Mouse (Mus musculus) midbrain, embryonic 14.5 days (tissue): Measurements from ENCODE around the gene Bmp8a. TPM values are rescaled to one million over a fixed set of nuclear protein-coding genes. Genes with fewer than 3 reads are reported as not detected.
"Not testable (repeated sequence)": the region's sequence is repeated elsewhere in the genome, so short reads cannot be mapped to it uniquely, and the experiment has no call there.

Experiments used
- ATAC-seq: fragments of 200-750 bp; cut with Nextera tagmentation; 2 replicates; pipeline ENCODE4 v1.8.0; 2017; ENCODE audit warnings: moderate number of reproducible peaks, moderate library complexity; ENCODE audit not compliant: low FRiP score, low TSS enrichment
- DNase-seq: peaks from one replicate; pipeline ENCODE4 v3.0.0-alpha.2; 2015
- H3K27ac ChIP-seq: fragments of 300-500 bp; sonication (generic); replicated peaks from 2 replicates; pipeline ENCODE4 v1.5.1; 2014; ENCODE audit warnings: mild to moderate bottlenecking, low read depth, low read length, moderate library complexity
- H3K27me3 ChIP-seq: fragments of 300-500 bp; sonication (generic); 2 replicates; pipeline ENCODE4 v1.6.1; 2014; ENCODE audit warnings: low read length, control low read depth, mixed read lengths; ENCODE audit not compliant: control insufficient read depth, insufficient read depth
- H3K36me3 ChIP-seq: fragments of 300-500 bp; sonication (generic); 2 replicates; pipeline ENCODE4 v1.6.1; 2014; ENCODE audit warnings: low read length, control low read depth; ENCODE audit not compliant: control insufficient read depth, insufficient read depth
- H3K4me1 ChIP-seq: fragments of 300-500 bp; sonication (generic); 2 replicates; pipeline ENCODE4 v1.6.1; 2014; ENCODE audit warnings: mild to moderate bottlenecking, antibody characterized with exemption, low read length, control low read depth; ENCODE audit not compliant: control insufficient read depth, insufficient read depth
- H3K4me2 ChIP-seq: fragments of 300-500 bp; sonication (generic); 2 replicates; pipeline ENCODE4 v1.6.1; 2014; ENCODE audit warnings: mild to moderate bottlenecking, low read length, moderate library complexity
- H3K4me3 ChIP-seq: fragments of 300-500 bp; sonication (generic); replicated peaks from 2 replicates; pipeline ENCODE4 v1.5.1; 2014; ENCODE audit warnings: low read depth, low read length
- H3K9ac ChIP-seq: fragments of 300-500 bp; sonication (generic); replicated peaks from 2 replicates; pipeline ENCODE4 v1.6.1; 2014; ENCODE audit warnings: mild to moderate bottlenecking, low read length, moderate library complexity
- H3K9me3 ChIP-seq: fragments of 300-500 bp; sonication (generic); 2 replicates; pipeline ENCODE4 v1.6.1; 2016; ENCODE audit warnings: low read length, control low read depth, mixed read lengths; ENCODE audit not compliant: control insufficient read depth
- WGBS: fragments of 180-500 bp; shearing (Covaris S2); extraction: QIAGEN DNeasy Blood & Tissue Kit; methylation state at CpG from one replicate; pipeline ENCODE4 v1.1.7; 2014; 5-methylcytosine and 5-hydroxymethylcytosine counted together
- polyA plus RNA-seq: library from polyadenylated mRNA; unstranded; fragments of >200 nt; fragmentation: Nextera tagmentation; extraction: Ambion mirVana; gene quantifications from 2 replicates; pipeline ENCODE4 v1.2.1, GENCODE M21; 2014

Gene Bmp8a
- polyA plus RNA-seq, 1 experiment from 2014 or later = 0.11 TPM

GRCm38 (mm10) chr4:123298226-123298625 is 44.8 kb downstream of the Bmp8a start:
- H3K27ac ChIP-seq = no peak overlapping the region
- H3K36me3 ChIP-seq = peaks cover 81% of the 10 kb centered on the region
- no peak overlapping the region for H3K9ac ChIP-seq
- no peaks in the 10 kb centered on the region for H3K27me3 ChIP-seq
- no peak overlapping the region for H3K4me3 ChIP-seq
- no peak for ATAC-seq
- H3K4me2 ChIP-seq = no peak overlapping the region
- 89% methylated on average over 4 of the region's 4 CpGs for whole genome bisulfite sequencing
- no peak for DNase-seq
- H3K4me1 ChIP-seq = no peaks in the 10 kb centered on the region
- H3K9me3 ChIP-seq = no peaks in the 10 kb centered on the region

- H3K36me3 ChIP-seq = peaks cover 81% of the 10 kb centered on the region
Measured at GRCm38 (mm10) chr4:123297195-123297960, 45.7 kb downstream of the Bmp8a start.

GRCm38 (mm10) chr4:123296148-123296534 is 46.9 kb downstream of the Bmp8a start:
- ATAC-seq (no peak), DNase-seq (no peak)
- Histone ChIP-seq H3K27ac (no peak overlapping the region), H3K4me3 (no peak overlapping the region), H3K36me3 (peaks cover 89% of the 10 kb centered on the region), H3K4me2 (no peak overlapping the region), H3K9ac (no peak overlapping the region), H3K27me3 (no peaks in the 10 kb centered on the region), H3K4me1 (no peaks in the 10 kb centered on the region), H3K9me3 (no peaks in the 10 kb centered on the region)
- 94% methylated on average over 5 of the region's 5 CpGs for WGBS

More at GRCm38 (mm10) chr4:123297195-123297960, 45.7 kb downstream of the Bmp8a start:
- no peak for ATAC-seq
- no peak for DNase-seq
- H3K9me3 ChIP-seq = no peaks in the 10 kb centered on the region
- 93% methylated on average over 22 of the region's 22 CpGs for WGBS
- no peaks in the 10 kb centered on the region for H3K27me3 ChIP-seq
- no peak overlapping the region for H3K27ac ChIP-seq
- no peaks in the 10 kb centered on the region for H3K4me1 ChIP-seq
- no peak overlapping the region for H3K4me3 ChIP-seq
- H3K4me2 ChIP-seq = no peak overlapping the region
- no peak overlapping the region for H3K9ac ChIP-seq

- H3K36me3 ChIP-seq = peaks cover 94% of the 10 kb centered on the region
- no peak overlapping the region for H3K4me2 ChIP-seq
- no peak for DNase-seq
- no peak overlapping the region for H3K4me3 ChIP-seq
- no peaks in the 10 kb centered on the region for H3K27me3 ChIP-seq
- no peaks in the 10 kb centered on the region for H3K9me3 ChIP-seq
- no peak overlapping the region for H3K27ac ChIP-seq
- ATAC-seq = no peak
- H3K9ac ChIP-seq = no peak overlapping the region
- no peaks in the 10 kb centered on the region for H3K4me1 ChIP-seq
- 93% methylated on average over 21 of the region's 21 CpGs for WGBS
Measured at GRCm38 (mm10) chr4:123295516-123296147, 47.4 kb downstream of the Bmp8a start.

- not testable (repeated sequence) for ATAC-seq, H3K4me3 ChIP-seq, H3K9me3 ChIP-seq, H3K4me1 ChIP-seq, H3K27ac ChIP-seq, H3K27me3 ChIP-seq, H3K4me2 ChIP-seq, DNase-seq, H3K9ac ChIP-seq
- H3K36me3 ChIP-seq = peaks cover 94% of the 10 kb centered on the region
- 97% methylated on average over 15 of the region's 15 CpGs for WGBS
Measured at GRCm38 (mm10) chr4:123295026-123295425, 48.0 kb downstream of the Bmp8a start.

GRCm38 (mm10) chr4:123293661-123294443 is 49.2 kb downstream of the Bmp8a start:
- ATAC-seq (no peak), DNase-seq (no peak)
- Histone ChIP-seq H3K9ac (no peak overlapping the region), H3K27me3 (no peaks in the 10 kb centered on the region), H3K9me3 (no peaks in the 10 kb centered on the region), H3K4me1 (no peaks in the 10 kb centered on the region), H3K4me2 (no peak overlapping the region), H3K27ac (no peak overlapping the region), H3K36me3 (peaks cover 93% of the 10 kb centered on the region), H3K4me3 (no peak overlapping the region)
- 84% methylated on average over 7 of the region's 7 CpGs for WGBS

- Histone ChIP-seq H3K4me1 (no peaks in the 10 kb centered on the region), H3K9ac (no peak overlapping the region), H3K9me3 (no peaks in the 10 kb centered on the region), H3K36me3 (peaks cover 94% of the 10 kb centered on the region), H3K27me3 (no peaks in the 10 kb centered on the region), H3K4me2 (no peak overlapping the region), H3K4me3 (no peak overlapping the region), H3K27ac (no peak overlapping the region)
- ATAC-seq = no peak
- DNase-seq = no peak
- WGBS = 93% methylated on average over 7 of the region's 7 CpGs
Measured at GRCm38 (mm10) chr4:123292989-123293388, 50.1 kb downstream of the Bmp8a start.

GRCm38 (mm10) chr4:123292390-123292789 is 50.7 kb downstream of the Bmp8a start:
- ATAC-seq = no peak
- Histone ChIP-seq H3K36me3 (peaks cover 94% of the 10 kb centered on the region), H3K27me3 (no peaks in the 10 kb centered on the region), H3K4me1 (no peaks in the 10 kb centered on the region), H3K27ac (no peak overlapping the region), H3K4me2 (no peak overlapping the region), H3K4me3 (no peak overlapping the region), H3K9me3 (no peaks in the 10 kb centered on the region), H3K9ac (no peak overlapping the region)
- 94% methylated on average over 3 of the region's 3 CpGs for WGBS
- DNase-seq = no peak
